Mouse (Mus musculus): ENCODE results near the gene Kcnn4. TPM values are rescaled to one million over a fixed set of nuclear protein-coding genes. Genes with fewer than 3 reads are reported as not detected.
"Not testable (repeated sequence)": the region's sequence is repeated elsewhere in the genome, so short reads cannot be mapped to it uniquely, and the experiment has no call there.

Gene Kcnn4
- total RNA-seq, 2 experiments from 2014 or later: 1.2 to 2.2 TPM

DNA sequence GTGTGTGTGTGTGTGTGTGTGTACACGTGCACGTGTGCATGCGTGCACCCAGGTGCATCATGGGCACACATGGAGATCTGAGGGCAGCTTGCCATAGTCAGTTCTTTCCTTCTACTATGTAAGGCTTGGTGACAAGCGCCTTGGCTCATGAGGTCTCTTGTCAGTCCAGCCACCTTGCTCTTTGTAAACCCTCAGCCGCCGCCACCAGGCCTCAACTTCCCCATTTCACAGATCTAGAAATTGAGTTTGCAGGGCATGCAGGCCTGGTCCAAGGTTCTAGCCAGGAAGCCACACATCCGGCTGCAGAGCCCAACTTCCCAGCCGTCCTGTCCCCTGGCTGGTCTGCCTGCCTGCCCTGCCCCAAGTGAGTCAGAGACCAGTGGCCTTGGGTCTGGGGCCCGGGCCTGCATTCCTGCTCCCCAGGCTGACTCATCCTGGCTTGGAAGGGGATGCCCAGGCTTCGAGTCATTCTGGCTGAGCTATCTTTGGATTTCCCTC, 17.0 kb downstream of the Kcnn4 start:
- peak; percentile 33 to 37 for DNase-seq
- intact Hi-C loops (cut with DNase I): loop anchor here (10.0 kb wide), 1 partner anchor 422 kb away; no protein-coding TSS in a partner anchor

DNA sequence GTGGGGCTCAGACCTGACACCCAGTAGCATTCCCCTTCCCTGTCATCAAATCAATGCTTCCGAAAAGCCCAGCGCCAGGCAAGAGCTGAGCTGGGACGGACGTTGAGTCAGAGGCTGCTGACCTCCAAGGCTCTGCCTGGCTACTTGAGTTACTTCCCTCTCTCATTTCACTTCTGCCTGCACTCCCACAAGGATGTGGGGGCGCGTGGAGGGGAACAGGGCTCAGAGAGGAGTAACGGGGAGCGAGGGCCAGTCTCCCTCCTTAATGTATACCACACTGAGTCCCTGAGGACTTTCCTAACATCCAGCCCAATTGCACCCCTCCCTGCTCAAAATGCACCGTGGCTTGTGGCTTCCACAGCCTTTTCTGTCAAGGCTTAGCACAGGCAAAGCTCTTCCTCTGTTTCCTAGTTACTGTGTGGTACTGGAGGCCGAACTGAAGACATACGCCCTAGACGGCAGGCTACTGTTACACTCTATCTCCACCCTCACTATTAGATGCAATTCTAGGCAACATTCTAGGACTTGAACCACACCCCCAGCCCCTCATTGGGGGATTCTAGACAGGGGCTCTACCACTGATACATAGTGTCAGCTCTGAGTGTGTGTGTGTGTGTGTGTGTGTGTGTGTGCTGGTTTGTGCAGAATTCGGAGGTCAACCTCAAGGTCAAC, 19.6 kb downstream of the Kcnn4 start:
- DNase-seq: no peak
- intact Hi-C loops (cut with DNase I): loop anchor here (10.0 kb wide), 2 partner anchors 255 to 425 kb away; partner anchors contain the start of gene Zfp235

DNA sequence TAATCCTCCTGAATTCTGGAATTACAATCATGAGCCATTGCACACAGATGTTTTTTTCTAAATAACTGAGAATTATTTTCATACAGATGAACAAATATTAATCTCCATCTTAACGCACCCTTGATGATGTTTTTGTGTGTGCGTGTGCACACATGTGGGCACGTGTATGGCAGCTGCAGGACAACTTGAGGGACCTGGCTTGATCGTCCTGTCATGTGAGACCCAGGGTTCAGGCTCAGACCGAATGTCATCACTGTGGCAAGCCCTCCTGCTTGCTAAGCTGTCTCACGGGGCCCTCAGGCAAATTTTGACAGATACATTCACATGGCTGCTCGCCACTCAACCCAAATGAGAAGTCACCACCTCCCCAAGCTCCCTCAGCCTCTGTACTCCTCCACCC, 20.4 kb downstream of the Kcnn4 start:
- intact Hi-C loops (cut with DNase I): loop anchor here (10.0 kb wide), 1 partner anchor 256 kb away; the partner anchor contains the start of gene Zfp235
- no peak for DNase-seq

DNA sequence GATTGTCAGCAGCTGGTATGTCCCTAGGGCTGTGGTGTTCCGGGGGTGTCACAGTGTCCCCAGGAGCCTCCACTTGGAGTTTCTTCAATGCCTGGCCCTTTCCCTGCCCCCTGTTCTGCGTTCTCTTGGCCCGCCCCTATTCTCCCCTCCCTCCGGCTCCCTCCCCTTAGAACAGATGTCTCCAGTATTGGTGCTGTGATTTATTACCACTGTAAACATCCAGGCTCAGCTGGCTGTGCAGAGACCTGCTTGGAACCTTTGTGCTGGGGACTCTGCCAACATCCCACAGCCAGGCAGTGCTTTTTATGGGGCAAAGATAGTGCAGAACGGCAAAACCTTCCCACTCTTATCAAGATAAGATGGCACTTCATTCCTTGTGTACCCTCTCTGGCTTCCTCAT, 21.0 kb downstream of the Kcnn4 start:
- DNase-seq: no peak
- intact Hi-C loops (cut with DNase I): loop anchor here (10.0 kb wide), 1 partner anchor 256 kb away; the partner anchor contains the start of gene Zfp235

DNA sequence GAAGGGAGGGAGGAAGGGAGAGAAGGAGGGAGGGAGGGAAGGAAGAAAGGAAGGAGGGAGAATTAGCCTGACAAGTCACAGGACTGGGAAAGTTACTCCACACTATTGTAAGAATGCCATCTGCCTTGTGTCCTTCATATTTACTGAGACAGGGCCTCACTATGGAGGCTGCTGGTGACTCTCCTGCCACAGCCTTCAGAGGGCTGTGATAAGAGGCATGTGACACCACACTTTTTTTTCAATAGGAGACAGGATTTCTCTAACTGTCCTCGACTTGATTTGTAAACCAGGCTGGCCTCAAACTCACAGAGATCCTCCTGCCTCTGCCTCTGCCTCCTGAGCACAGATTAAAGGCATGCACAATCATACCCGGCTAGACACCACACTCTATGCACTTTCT, 21.6 kb downstream of the Kcnn4 start:
- no peak for DNase-seq
- intact Hi-C loops (cut with DNase I): loop anchor here (10.0 kb wide), 1 partner anchor 257 kb away; the partner anchor contains the start of gene Zfp235

DNA sequence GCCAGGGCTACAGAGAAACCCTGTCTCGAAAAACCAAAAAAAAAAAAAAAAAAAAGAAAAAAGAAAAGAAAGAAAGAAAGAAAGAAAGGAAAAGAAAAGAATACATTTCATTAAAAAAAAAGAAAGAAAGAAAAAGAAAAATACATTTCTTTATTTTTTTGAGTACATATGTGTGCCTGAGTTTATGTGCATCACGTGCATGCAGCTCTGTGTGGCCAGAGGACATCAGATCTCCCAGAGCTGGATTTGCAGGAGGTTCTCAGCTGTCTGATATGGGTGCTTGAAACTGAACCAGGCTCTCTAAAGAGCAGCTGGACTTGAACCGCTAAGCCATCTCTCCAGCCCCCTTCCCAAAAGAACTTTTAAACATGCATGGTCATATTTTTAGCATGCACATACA, 24.0 kb downstream of the Kcnn4 start:
- DNase-seq: no peak
- intact Hi-C loops (cut with DNase I): loop anchor here (10.0 kb wide), 1 partner anchor 259 kb away; the partner anchor contains the start of gene Zfp235

DNA sequence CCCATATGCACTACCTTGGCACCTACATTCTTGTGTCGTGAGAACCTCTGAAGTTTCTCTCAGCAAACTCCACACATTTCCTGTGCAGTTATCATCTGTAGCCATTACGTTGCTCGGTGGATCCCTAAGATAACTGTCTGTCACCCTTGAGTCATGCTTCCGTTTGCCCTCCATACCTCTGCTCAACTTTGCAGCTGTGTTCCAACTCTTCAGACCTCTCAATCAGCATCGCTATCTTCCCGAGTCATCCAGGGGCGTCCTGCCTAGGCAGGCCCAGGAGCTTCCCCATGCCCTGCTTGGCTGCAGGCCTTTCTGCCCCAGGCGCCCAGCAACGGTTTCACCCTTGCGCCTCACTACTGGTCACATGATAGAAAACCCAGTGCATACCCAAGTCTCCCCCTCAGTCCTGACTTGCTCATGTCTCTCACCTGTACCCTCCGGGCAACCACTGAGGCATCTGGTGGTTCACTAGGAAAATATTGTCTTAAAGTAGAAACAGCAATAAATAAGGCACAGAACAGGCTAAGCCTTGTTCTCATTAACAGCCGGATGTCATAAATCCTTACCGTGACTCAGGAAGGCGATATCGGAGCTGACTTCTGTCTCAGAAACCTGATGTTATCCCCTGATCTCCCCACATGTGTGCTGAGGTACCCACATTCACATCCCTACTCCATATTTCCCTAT, 24.6 kb downstream of the Kcnn4 start:
- no peak for DNase-seq
- intact Hi-C loops (cut with DNase I): loop anchor here (10.0 kb wide), 1 partner anchor 260 kb away; the partner anchor contains the start of gene Zfp235

DNA sequence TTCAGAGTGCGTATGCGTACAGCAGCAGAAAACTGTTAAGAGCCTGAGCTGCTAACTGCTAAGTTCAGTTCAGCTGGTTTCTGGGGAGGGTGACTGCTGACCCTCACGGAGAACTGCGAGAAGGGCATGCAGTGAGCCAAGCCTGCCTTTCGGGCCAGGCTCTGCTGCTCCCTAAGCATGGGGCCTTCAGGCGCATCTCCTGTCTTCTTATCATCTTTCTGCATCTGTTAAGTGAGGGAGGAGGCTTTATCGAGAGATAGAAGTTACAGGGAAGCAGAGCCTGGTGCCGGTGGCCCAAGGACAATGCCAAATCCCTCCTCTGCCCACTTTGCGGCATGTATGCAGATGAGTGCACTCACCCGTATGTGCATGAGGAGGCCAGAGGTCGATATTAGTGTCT, 26.8 kb downstream of the Kcnn4 start:
- intact Hi-C loops (cut with DNase I): loop anchor here (10.0 kb wide), 1 partner anchor 262 kb away; the partner anchor contains the start of gene Zfp235
- no peak for DNase-seq

DNA sequence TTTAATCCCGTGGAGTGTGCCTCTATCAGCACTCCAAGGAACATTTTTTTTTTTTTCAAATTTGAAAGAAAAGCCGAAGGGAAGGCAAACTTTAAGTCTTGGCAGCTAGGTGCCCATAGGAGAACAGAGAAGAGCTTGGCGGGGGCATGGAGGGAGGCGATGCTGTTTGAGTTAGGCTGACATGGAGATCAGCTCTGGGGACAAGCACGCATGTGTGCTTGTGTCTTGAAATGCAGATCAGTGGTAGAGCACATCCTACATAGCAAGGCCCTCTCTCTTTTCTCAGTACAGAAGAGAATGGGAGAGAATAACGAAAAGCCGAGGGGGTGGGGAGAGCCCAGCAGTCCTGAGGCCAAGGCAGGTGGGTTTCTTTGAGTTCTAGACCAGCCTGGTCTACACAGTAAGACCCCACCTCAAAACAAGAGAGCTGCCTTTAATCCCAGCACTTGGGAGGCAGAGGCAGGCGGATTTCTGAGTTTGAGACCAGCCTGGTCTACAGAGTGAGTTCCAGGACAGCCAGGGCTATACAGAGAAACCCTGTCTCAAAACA, 28.4 kb downstream of the Kcnn4 start:
- intact Hi-C loops (cut with DNase I): loop anchor here (10.0 kb wide), 1 partner anchor 264 kb away; the partner anchor contains the start of gene Zfp235
- DNase-seq: no peak

DNA sequence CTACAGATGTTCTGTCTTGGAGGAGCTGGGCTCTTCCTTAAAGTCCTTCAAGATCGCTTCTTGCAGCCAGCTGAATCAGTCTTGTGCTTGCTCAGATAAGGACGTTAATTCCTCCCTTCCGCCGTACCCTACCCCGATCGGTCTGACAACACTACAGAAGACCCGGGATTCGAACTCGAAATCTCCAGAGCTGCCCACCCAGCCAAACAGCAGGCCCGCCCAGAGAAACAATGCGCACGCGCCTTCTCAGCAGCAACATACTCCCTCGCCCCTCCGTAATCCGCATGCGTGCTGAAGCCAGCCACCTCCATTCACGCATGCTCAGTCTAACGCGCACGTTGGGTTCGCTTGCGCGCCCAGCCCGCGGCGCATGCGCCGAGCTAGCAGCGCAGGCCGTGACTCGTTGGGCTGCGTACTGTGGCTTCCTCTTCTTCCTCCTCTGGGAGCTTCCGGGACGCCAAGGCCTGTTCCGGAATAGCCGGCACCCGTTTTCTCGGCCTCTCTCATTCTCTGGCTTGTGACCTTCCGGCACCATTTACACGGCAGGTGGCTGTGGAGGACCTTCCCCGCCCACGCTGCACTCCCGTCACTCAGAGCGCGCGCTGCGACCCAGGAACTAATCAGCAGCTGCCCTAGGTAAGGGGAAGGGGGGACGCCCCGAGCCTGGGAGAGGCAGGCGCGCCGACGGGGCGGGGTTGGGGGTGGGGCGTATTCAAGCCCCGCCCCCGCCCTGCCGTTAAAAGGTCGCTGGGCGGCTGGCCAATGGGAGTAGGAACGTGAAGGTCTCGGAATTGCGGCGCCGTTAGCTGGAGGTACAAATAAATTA, 29.4 kb downstream of the Kcnn4 start, which contains the start of gene Smg9:
Smg9 (plus strand) TSS at position 364 of the 826 bp plus-strand sequence.
- intact Hi-C loops (cut with DNase I): loop anchor here (10.0 kb wide), 1 partner anchor 265 kb away; the partner anchor contains the start of gene Zfp235
- peak; percentile 98 to 99 for DNase-seq

DNA sequence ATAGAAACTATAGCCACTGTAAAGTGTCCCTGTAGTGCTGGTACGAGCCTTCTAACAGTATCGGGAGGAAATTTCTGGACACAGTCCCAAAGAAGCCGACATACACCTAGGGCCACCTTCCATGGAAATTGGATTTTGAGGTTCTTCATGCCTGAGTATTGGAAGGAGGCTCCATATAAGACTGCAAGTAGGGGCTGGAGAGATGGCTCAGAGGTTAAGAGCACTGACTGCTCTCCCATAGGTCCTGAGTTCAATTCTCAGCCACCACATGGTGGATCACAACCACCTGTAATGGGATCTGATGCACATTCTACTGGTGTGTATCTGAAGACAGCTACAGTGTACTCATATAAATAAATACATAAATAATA, 30.0 kb downstream of the Kcnn4 start:
- DNase-seq: no peak
- intact Hi-C loops (cut with DNase I): no loop called here

DNA sequence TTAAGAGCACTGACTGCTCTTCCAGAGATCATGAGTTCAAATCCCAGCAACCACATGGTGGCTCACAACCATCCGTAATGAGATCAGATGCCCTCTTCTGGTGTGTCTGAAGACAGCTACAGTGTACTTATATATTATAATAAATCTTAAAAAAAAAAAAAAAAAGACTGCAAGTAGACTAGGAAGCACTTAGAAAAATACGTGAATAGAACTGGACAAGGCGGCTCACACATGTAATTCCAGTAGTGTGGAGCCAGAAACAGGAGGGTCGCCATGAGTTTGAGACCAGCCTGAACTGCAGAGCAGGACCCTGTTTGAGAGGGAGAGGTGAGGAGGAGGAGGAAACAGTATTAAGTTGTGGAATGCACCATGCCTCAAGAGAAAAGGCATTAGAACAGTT, 30.4 kb downstream of the Kcnn4 start:
- intact Hi-C loops (cut with DNase I); DNase-seq: not testable (repeated sequence)

DNA sequence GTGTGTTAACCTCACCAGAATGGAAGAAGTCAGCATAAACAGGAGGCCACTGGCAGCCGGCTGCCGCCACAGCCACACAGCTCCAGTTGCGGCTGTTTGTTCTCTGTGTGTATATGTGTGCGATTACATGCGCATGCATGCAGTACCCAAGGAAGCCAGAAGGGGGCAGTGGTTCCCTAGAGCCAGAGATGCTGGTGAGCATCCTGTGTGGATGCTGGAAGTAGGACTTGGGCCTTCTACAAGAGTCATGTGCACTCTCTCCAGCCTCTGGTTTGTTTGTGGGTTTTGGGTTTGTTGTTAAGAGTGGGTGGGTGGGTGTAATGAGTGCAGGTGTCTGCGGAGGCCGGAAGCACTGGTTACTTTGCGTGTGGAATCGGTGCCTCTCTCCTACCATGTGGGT, 32.8 kb downstream of the Kcnn4 start:
- no peak for DNase-seq
- intact Hi-C loops (cut with DNase I): no loop called here

DNA sequence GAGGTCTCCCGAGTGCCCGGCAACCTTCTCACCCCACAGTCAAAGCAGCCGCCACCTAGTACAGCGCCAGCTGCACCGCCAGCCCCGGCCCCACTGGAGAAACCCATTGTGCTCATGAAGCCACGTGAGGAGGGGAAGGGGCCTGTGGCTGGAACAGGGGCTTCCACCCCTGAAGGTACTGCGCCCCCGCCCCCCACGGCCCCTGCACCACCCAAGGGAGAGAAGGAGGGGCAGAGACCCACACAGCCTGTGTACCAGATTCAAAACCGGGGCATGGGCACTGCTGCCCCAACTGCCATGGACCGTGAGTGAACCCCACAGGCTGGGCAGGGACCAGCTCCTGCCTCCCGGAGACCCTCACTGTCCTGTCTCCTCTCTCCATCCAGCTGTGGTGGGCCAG, 35.6 kb downstream of the Kcnn4 start:
- intact Hi-C loops (cut with DNase I): no loop called here
- DNase-seq: no peak

DNA sequence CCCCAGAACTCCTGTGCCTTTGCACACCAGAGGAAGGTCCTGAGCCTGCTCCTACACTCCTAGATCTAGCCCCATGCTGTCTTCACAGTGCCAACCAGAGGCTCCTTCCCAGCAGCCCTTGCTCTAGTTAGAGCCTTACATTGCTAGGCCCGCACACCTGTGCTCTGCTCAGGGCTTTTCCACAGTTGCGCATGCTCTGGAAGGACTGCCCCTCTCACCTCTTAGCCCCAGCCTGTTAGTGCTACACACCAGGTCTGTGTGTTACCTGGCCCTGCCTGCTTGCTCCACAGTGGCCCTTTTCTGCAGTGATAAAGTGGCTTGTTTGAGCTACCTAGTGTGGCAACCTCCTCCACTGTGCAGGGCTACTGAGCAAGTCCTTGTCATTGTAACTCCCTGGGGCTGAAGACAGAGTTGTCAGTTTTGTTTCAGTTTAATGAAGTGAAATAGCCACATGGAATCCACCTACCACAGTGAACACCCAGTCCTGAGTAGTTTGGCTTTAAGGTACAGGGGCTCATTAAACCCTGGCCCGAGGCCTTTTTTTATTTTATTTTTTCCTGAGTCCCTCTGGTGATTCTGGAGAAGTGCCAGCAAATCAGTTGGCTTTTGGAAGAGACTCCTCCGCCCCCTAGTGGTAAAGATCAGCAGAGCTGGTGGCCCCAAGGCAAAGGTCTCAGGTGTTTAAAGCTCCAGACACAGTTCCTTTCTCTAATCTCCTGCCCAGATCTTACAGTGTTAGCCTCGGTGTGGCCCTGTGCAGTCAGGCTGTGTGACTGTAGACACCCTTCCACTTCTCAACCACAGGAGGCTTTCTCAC, 36.7 kb downstream of the Kcnn4 start:
- intact Hi-C loops (cut with DNase I): loop anchor here (1.0 kb wide), 1 partner anchor 41 kb away; no protein-coding TSS in a partner anchor
- peak; percentile 75 to 85 for DNase-seq

DNA sequence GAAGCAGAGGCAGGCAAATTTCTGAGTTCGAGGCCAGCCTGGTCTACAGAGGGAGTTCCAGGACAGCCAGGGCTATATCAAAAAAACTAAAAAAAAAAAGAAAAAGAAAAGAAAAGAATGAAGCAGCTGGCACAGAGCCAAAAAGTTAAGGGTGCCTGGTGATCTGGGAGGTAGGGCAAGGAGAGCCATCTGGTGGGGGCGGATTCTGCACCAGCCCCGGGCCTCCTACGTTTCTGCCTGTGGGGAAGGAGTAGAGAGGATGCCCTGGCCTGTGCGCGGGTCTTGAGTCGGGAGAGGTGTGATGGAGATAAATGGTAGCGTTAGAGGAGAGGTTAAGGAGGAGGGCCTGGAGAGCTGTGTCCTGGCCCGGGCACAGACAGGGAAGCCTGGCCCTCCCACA, 38.1 kb downstream of the Kcnn4 start:
- no peak for DNase-seq
- intact Hi-C loops (cut with DNase I): no loop called here

DNA sequence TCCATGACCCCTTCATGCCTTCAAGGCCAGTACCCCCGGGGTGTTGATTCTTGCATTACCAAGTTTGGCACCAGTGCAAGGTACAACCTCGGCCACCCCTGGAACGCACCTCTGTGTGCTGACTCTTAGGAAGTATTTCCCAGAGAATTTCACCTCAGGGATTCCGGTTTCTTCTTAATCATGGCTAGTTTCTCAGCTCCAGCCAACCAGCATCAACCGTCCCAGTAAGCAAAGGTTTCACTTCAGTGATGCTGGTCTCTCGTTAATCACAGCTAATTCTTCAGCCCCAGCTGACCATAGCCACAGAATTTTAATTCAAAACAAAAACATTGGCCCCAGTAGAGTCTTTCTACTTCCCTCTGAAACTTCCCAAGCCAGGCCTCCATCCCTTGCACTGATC, 40.1 kb downstream of the Kcnn4 start:
- no peak for DNase-seq
- intact Hi-C loops (cut with DNase I): no loop called here

DNA sequence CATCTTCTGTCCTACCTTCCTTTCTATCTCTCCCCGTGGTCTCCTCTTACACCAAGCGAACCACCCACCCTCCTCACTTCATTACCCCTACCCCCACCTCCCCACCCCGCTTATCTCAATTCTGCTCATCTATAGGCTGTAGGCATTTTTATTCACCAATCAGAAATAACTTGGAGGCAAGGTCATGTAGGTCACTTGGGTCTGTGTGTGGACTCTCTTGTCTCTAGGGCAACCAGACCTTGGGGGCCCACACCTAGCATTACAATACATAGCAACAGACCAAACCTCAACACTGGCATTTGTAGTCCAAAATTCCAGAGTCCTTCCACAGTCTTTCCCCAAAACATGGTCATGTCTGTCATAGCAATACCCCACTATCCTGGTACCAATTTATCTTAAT, 40.8 kb downstream of the Kcnn4 start:
- no peak for DNase-seq
- intact Hi-C loops (cut with DNase I): no loop called here

DNA sequence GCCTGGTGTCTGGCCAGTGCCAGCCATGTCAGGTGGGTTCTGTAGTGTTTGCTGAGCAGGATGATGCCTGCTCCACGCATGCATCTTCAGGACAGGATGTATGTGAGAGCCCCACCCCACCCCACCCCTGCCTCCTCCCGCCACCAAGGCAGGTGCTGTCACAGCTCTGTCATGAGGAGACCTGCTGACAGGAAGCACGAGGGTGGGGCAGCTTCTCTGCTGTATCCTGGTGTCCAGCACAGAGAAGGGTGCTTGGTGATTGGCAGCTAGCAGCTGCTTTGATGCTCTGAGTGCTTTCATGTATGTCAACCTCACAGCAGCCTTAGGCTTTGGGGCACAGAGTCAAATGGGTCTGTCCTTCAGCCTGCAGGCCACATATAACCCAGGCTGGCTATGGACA, 43.6 kb downstream of the Kcnn4 start:
- DNase-seq: no peak
- intact Hi-C loops (cut with DNase I): no loop called here
